Mouse (Mus musculus) cerebellum, adult 9-10 months (tissue): ENCODE measurements around the gene 4930558C23Rik.
"Not testable (repeated sequence)": the region's sequence is repeated elsewhere in the genome, so short reads cannot be mapped to it uniquely, and the experiment has no call there.

ENCODE experiments used
- DNase-seq: peaks from one replicate; pipeline ENCODE4 v3.0.0; 2022

4930558C23Rik gene

DNA sequence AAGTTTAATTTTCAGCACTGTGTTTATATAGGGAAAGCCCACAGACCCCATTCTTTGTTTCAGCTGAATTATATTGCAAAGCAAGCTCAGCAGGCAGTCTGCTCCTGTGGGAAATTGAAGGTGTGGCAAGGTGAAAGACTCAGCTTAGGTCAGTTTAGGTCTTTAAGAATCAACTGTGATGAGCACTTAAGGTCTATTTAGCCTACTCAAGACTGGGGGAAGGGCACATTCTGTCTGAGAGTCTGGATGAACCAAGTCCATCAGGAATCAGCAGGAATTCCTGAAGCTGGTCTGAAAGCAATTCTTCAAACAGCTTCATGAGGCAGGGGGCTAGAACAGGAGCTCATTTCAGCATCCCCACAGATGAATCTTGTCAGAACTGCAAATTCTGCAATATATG lies 32.5 kb downstream of the 4930558C23Rik start:
- DNase-seq = no peak

DNA sequence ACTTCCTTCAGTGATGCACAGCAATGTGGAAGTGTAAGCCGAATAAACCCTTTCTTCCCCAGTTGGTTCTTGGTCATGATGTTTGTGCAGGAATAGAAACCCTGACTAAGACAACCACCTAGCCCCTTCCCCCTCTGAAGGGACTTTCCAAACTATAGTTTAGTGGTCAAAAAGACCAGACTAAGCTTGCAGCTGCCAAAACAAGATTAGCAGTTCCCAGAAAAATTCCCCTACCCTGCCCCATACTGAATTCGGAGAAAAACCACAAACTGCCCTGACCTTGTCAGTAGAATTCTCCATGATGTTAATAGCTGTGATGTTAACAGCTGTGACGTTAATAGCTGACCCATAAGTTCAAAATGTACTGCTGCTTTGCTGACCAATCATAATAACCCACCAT lies 42.4 kb downstream of the 4930558C23Rik start:
- not testable (repeated sequence) for DNase-seq

DNA sequence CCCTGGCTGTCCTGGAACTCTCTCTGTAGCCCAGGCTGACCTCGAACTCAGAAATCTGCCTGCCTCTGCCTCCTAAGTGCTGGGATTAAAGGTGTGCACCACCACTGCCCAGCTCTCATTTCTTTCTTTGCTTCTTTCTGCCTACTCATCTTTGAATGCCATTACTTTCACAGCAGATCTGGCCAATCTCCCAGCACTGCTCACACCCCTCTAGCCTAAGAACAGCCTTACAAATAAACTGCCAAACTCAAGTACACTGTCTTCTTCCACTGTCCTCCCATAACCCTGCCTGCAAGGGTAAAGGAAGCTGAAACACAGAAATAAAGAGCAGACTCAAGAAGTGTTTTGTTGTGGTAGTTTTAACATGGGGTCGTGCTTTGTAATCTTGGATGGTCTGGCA lies 44.9 kb downstream of the 4930558C23Rik start:
- no peak for DNase-seq

DNA sequence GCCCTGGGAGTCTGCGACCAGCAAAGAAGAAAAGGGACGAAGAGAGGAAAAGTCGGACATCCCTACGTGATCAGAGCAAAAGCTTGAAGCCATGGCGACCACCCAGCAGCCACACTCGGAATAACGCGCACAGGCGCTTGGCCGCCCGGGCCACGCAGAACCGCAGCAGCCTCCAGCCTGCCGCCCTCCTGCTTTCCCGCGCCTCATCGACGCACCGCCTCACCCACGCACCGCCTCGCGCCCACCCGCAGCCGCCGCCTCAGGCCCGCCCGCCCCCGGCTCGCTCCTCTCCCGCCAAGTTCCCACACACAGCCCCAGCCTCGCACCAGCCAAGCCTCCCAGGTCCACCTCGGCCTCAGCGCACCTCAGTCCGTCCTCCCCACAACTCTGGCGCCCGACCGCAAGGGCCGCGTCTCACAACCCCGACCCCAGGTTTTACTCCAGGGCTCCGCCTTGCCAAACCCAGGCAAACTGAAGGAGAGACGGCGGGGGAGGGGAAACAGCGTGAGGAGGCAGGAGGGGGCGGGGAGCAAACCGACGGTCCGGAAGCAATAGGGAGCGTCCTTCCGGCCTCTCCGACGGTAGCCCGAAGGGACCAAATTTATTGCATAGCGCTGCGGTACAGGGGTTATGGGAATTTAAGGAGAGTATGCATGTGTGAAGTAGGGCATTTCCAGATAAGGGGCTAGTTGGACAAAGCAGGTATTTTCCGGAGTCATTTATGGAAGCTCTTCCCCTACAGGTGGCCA lies 45.8 kb downstream of the 4930558C23Rik start, which contains the start of gene Setdb1:
TSS of gene Setdb1 (minus strand) at position 502 of the 749 bp plus-strand sequence.
- peak; percentile 91 for DNase-seq

DNA sequence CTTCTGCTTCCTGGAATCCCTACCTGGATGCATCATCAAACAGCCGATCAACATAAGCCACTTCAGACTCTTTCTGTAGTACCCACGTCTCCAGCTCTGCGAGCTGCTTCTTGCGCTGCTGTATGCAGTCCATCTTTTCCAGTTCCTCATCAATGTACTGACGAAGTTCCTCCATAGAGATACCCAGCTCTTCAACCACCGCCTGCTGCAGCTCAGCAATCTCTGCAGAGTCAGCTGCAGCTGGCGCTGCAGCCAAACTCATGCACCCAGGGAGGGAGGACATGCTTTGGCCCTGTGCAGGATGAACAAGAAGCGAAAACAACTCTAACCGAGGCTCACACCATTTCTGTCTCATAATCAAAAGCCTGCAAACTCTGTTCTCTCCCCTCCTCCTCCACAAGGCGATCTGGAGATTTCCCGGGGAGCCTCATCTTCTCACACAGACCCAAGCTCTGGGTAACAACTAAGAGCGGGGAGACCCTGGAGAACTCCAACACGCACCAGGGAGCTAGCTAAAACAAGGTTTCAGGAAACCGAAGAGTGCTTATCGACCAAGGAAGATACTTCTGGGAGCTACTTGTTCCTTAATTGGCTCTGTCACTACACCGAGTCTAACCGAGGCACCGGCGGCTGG lies 46.6 kb downstream of the 4930558C23Rik start:
- not testable (repeated sequence) for DNase-seq

DNA sequence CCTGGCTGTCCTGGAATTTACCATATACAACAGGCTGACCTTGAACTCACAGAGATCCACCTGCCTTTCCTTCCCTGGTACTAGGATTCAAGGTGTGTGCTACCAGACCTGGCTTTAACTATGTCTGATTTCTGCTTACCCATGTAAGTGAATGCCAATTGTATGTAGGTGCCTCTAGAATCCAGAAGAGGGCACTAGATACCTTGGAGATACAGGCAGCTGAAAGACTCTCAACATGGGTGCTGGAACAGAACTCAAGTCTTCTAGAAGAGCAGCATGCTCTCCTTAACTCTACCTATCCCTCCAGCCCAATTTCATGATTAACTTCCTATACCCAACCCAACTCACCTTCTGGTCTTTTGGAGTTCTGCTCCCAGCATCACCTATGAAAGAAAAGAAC lies 53.1 kb downstream of the 4930558C23Rik start:
- peak; percentile 40 for DNase-seq

DNA sequence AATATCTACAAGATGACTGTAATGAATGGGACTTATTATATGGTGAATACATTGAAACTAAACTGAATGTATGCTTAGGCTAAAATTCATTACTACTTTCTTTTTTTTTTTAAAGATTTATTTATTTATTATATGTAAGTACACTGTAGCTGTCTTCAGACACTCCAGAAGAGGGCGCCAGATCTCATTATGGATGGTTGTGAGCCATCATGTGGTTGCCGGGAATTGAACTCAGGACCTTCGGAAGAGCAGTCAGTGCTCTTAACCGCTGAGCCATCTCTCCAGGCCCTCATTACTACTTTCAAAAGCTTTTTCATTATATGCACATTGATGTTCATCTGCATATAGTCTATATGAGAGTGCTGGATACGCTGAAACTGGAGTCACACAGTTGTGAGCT lies 54.3 kb downstream of the 4930558C23Rik start:
- not testable (repeated sequence) for DNase-seq

DNA sequence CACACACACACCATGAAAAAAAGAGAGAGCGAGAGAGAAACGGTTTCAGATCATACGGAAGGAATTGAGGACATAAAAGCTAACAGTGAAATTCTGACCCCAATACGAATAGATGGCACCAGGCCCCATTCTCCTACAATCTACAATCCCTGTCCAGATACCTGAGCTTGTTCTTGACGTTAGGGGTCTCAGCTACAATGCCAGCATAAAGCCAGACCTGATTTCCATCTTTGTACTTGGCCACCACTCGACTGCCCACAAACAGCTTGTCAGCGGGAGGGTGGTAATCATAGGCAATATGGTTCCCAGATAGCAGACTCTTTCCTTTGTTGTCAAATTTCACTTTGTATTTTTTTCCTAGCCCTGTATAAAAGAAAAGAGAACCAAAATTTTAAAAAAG lies 56.2 kb downstream of the 4930558C23Rik start:
- no peak for DNase-seq

DNA sequence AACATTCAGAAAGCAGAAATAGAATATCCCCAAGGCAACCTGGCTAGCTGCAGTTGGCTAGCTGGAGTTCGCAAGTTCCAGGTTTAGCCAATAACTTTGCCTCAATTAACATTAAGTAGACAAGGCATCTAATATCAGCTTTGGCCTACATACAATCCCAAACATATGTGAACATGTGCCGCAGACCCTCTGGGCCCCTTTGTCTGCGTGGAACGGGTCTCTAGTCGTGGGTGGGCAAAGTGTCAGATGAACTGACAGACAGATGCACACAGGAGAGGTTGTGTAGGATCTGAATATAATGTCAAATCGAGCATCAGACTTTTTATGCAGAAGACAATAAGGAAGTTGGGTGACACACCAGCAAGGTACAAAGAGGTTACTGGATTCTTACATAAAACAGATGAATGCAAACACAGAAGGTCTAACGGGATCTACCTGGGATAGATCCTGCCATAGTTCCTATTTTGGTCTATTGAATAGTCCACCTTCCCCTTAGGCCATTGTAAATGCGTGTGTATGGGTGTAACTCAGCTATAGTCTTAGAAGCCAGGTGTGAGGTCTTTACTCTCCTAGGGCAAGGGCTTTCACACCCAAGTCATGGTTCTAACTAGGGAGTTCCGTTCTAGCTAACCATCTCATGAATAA lies 59.2 kb downstream of the 4930558C23Rik start:
- DNase-seq = not testable (repeated sequence)

DNA sequence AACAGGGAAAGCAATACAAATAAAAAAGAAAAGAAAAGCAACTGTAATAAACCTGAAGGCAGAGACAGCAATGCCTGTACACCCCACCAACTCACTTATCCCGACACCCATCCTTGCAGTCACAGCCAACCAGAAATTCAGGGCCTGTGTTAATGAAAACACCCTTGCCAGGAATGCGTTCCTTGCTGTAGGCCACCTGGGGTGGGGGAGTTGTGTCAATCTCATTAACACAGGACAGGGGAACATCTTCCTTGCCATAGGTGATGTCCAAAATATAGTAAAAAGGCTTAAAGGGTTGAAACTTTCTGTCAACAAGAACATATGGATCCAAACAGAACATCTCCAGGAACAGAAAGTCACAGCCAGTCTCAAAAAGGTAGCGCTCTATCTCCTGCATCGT lies 64.4 kb downstream of the 4930558C23Rik start:
- no peak for DNase-seq

DNA sequence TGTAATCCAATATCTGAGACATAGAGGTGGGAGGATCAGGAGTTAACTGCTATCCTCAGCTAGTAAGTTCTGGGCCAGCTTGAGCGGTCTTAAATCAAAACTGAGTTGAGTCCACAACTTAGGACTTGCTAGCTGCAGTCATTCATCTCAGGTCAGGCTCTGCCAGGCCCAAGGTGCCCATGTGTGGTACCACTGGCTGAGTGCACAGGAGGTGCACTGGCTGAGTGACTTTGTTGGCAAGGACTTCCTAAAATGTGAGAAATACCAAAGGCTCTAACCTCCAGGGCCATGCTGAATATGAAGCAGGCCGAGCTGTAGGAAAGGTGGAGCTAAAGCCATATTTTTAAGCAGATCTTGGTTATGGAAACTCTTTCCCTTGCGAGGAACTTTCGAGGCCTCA lies 65.3 kb downstream of the 4930558C23Rik start:
- DNase-seq = no peak
